Mouse (Mus musculus) left cerebral cortex, adult 11 months (tissue): Measurements from ENCODE around the gene Exosc5.
A peak's percentile ranks its signal among the peaks of the same experiment; 100 is the strongest.

Source experiments
- DNase-seq: peaks from one replicate; pipeline ENCODE4 v3.0.0; 2022; ENCODE audit warnings: low spot score

Gene Exosc5

GRCm38 (mm10) chr7:25707581-25708292 lies 48.8 kb downstream of the Exosc5 start:
- DNase-seq, result no peak

- DNase-seq, result no peak
Measured at GRCm38 (mm10) chr7:25709961-25710360, 51.0 kb downstream of the Exosc5 start.

GRCm38 (mm10) chr7:25710519-25711130 lies 51.7 kb downstream of the Exosc5 start:
- no peak for DNase-seq

GRCm38 (mm10) chr7:25711165-25711564 lies 52.2 kb downstream of the Exosc5 start:
- DNase-seq, result no peak

- no peak for DNase-seq
Measured at GRCm38 (mm10) chr7:25711731-25712197, 52.8 kb downstream of the Exosc5 start.

- DNase-seq, result no peak
Measured at GRCm38 (mm10) chr7:25712801-25713200, 53.8 kb downstream of the Exosc5 start.

GRCm38 (mm10) chr7:25714581-25714980 lies 55.6 kb downstream of the Exosc5 start:
- no peak for DNase-seq

GRCm38 (mm10) chr7:25715731-25716271 lies 56.8 kb downstream of the Exosc5 start:
- no peak for DNase-seq

- DNase-seq, result no peak
Measured at GRCm38 (mm10) chr7:25717478-25717877, 58.5 kb downstream of the Exosc5 start.

- DNase-seq, result peak; percentile 95
Measured at GRCm38 (mm10) chr7:25718788-25719417, 59.9 kb downstream of the Exosc5 start, which contains the start of gene Ccdc97. TSS of gene Ccdc97 (minus strand) at chr7:25719088.

- DNase-seq, result peak; percentile 70
Measured at GRCm38 (mm10) chr7:25719761-25720610, 61.0 kb downstream of the Exosc5 start.

- DNase-seq, result no peak
Measured at GRCm38 (mm10) chr7:25720760-25721159, 61.8 kb downstream of the Exosc5 start.
